Mouse (Mus musculus) hindbrain, embryonic 16.5 days (tissue): ENCODE results near the gene Sacm1l. TPM values are rescaled to one million over a fixed set of nuclear protein-coding genes. Genes with fewer than 3 reads are reported as not detected.

Source experiments
- ATAC-seq: fragments of 200-750 bp; cut with Nextera tagmentation; 2 replicates; pipeline ENCODE4 v1.8.0; 2017; ENCODE audit warnings: moderate TSS enrichment, moderate library complexity
- H3K27ac ChIP-seq: fragments of 300-500 bp; sonication (generic); 2 replicates; pipeline ENCODE4 v1.5.1; 2014; ENCODE audit warnings: low read depth, mild to moderate bottlenecking, control low read depth, low read length, moderate library complexity
- H3K27me3 ChIP-seq: fragments of 300-500 bp; sonication (generic); replicated peaks from 2 replicates; pipeline ENCODE4 v1.6.1; 2014; ENCODE audit warnings: low read length; ENCODE audit not compliant: control insufficient read depth, insufficient read depth
- H3K36me3 ChIP-seq: fragments of 300-500 bp; sonication (generic); 2 replicates; pipeline ENCODE4 v1.6.1; 2014; ENCODE audit warnings: mild to moderate bottlenecking, low read length, moderate library complexity, mixed read lengths; ENCODE audit not compliant: control insufficient read depth, insufficient read depth
- H3K4me1 ChIP-seq: fragments of 300-500 bp; sonication (generic); 2 replicates; pipeline ENCODE4 v1.6.1; 2014; ENCODE audit warnings: low read depth, low read length; ENCODE audit not compliant: control insufficient read depth, insufficient read depth
- H3K4me2 ChIP-seq: fragments of 300-500 bp; sonication (generic); 2 replicates; pipeline ENCODE4 v1.6.1; 2014; ENCODE audit warnings: mild to moderate bottlenecking, low read length, control low read depth, moderate library complexity
- H3K4me3 ChIP-seq: fragments of 300-500 bp; sonication (generic); 2 replicates; pipeline ENCODE4 v1.5.1; 2014; ENCODE audit warnings: mild to moderate bottlenecking, low read length, control low read depth, moderate library complexity
- H3K9ac ChIP-seq: fragments of 300-500 bp; sonication (generic); 2 replicates; pipeline ENCODE4 v1.6.1; 2014; ENCODE audit warnings: low read depth, mild to moderate bottlenecking, control low read depth, low read length, moderate library complexity
- H3K9me3 ChIP-seq: fragments of 300-500 bp; sonication (generic); 2 replicates; pipeline ENCODE4 v1.6.1; 2014; ENCODE audit warnings: mild to moderate bottlenecking, low read length, moderate library complexity; ENCODE audit not compliant: control insufficient read depth
- WGBS: fragments of 180-500 bp; shearing (Covaris S2); extraction: QIAGEN DNeasy Blood & Tissue Kit; methylation state at CpG from one replicate; pipeline ENCODE4 v1.1.7; 2014; 5-methylcytosine and 5-hydroxymethylcytosine counted together
- polyA plus RNA-seq: library from polyadenylated mRNA; unstranded; fragments of >200 nt; fragmentation: Nextera tagmentation; extraction: Ambion mirVana; gene quantifications from 2 replicates; pipeline ENCODE4 v1.2.1, GENCODE M21; 2015

The Sacm1l gene
- polyA plus RNA-seq, 1 experiment from 2014 or later, result 57.8 TPM

- H3K4me2 ChIP-seq, result no peak overlapping the region
- H3K9ac ChIP-seq, result no peak overlapping the region
- 73% methylated on average over 9 of the region's 9 CpGs for WGBS
- no peaks in the 10 kb centered on the region for H3K27me3 ChIP-seq
- no peak overlapping the region for H3K27ac ChIP-seq
- no peak for ATAC-seq
- H3K4me1 ChIP-seq, result peaks cover 4% of the 10 kb centered on the region; the same call in 1 of the 2 replicates
- H3K9me3 ChIP-seq, result no peaks in the 10 kb centered on the region
- no peak overlapping the region for H3K4me3 ChIP-seq
- no peaks in the 10 kb centered on the region for H3K36me3 ChIP-seq
Observed at GRCm38 (mm10) chr9:123489727-123490343, 39.7 kb upstream of the Sacm1l start.

- Histone ChIP-seq H3K9me3 (no peaks in the 10 kb centered on the region), H3K9ac (no peak overlapping the region), H3K27ac (no peak overlapping the region), H3K4me3 (no peak overlapping the region), H3K4me1 (peaks cover 4% of the 10 kb centered on the region; the same call in 1 of the 2 replicates), H3K36me3 (no peaks in the 10 kb centered on the region), H3K27me3 (no peaks in the 10 kb centered on the region), H3K4me2 (no peak overlapping the region)
- no peak for ATAC-seq
- 86% methylated on average over 5 of the region's 5 CpGs for WGBS
Observed at GRCm38 (mm10) chr9:123490930-123491329, 38.6 kb upstream of the Sacm1l start.

GRCm38 (mm10) chr9:123491917-123492585 is 37.5 kb upstream of the Sacm1l start:
- no peaks in the 10 kb centered on the region for H3K36me3 ChIP-seq
- H3K27me3 ChIP-seq, result no peaks in the 10 kb centered on the region
- 54% methylated on average over 9 of the region's 9 CpGs for WGBS
- peaks cover 4% of the 10 kb centered on the region; the same call in 1 of the 2 replicates for H3K4me1 ChIP-seq
- no peak overlapping the region; the same call in 1 of the 2 replicates for H3K27ac ChIP-seq
- no peak overlapping the region for H3K4me3 ChIP-seq
- H3K9me3 ChIP-seq, result no peaks in the 10 kb centered on the region
- no peak overlapping the region for H3K4me2 ChIP-seq
- ATAC-seq, result peak; percentile 94
- no peak overlapping the region for H3K9ac ChIP-seq

GRCm38 (mm10) chr9:123496665-123497064 is 32.9 kb upstream of the Sacm1l start:
- Histone ChIP-seq H3K27ac (no peak overlapping the region), H3K9ac (no peak overlapping the region), H3K36me3 (no peaks in the 10 kb centered on the region), H3K27me3 (no peaks in the 10 kb centered on the region), H3K4me2 (peak overlapping the region; percentile 13; the same call in 1 of the 2 replicates), H3K9me3 (no peaks in the 10 kb centered on the region), H3K4me3 (no peak overlapping the region), H3K4me1 (peaks cover 4% of the 10 kb centered on the region; the same call in 1 of the 2 replicates)
- no peak for ATAC-seq
- 20% methylated on average over 13 of the region's 13 CpGs for WGBS

GRCm38 (mm10) chr9:123497906-123498305 is 31.7 kb upstream of the Sacm1l start:
- WGBS, result 83% methylated on average over 5 of the region's 5 CpGs
- Histone ChIP-seq H3K27me3 (no peaks in the 10 kb centered on the region), H3K4me1 (no peaks in the 10 kb centered on the region), H3K9ac (no peak overlapping the region), H3K4me3 (no peak overlapping the region), H3K27ac (no peak overlapping the region), H3K9me3 (no peaks in the 10 kb centered on the region), H3K4me2 (no peak overlapping the region), H3K36me3 (no peaks in the 10 kb centered on the region)
- ATAC-seq, result no peak

GRCm38 (mm10) chr9:123500480-123500879 is 29.1 kb upstream of the Sacm1l start:
- WGBS, result 91% methylated on average over 4 of the region's 4 CpGs

GRCm38 (mm10) chr9:123503171-123503834 is 26.3 kb upstream of the Sacm1l start:
- Histone ChIP-seq H3K4me3 (no peak overlapping the region), H3K9ac (no peak overlapping the region), H3K4me2 (no peak overlapping the region), H3K4me1 (no peaks in the 10 kb centered on the region), H3K27ac (no peak overlapping the region), H3K27me3 (no peaks in the 10 kb centered on the region), H3K9me3 (no peaks in the 10 kb centered on the region), H3K36me3 (no peaks in the 10 kb centered on the region)
- WGBS, result 78% methylated on average over 5 of the region's 5 CpGs
- ATAC-seq, result peak; percentile 45; the same call in 1 of the 2 replicates

More at GRCm38 (mm10) chr9:123500480-123500879, 29.1 kb upstream of the Sacm1l start:
- Histone ChIP-seq H3K9me3 (no peaks in the 10 kb centered on the region), H3K4me1 (no peaks in the 10 kb centered on the region), H3K36me3 (no peaks in the 10 kb centered on the region), H3K27me3 (no peaks in the 10 kb centered on the region), H3K9ac (no peak overlapping the region), H3K4me3 (no peak overlapping the region), H3K4me2 (no peak overlapping the region), H3K27ac (no peak overlapping the region)
- no peak for ATAC-seq

GRCm38 (mm10) chr9:123504325-123504724 is 25.2 kb upstream of the Sacm1l start:
- H3K27ac ChIP-seq, result no peak overlapping the region
- H3K9ac ChIP-seq, result no peak overlapping the region
- no peaks in the 10 kb centered on the region for H3K4me1 ChIP-seq
- WGBS, result 2% methylated on average over 2 of the region's 2 CpGs
- no peak overlapping the region for H3K4me3 ChIP-seq
- ATAC-seq, result peak; percentile 83
- no peak overlapping the region for H3K4me2 ChIP-seq
- H3K36me3 ChIP-seq, result no peaks in the 10 kb centered on the region
- no peaks in the 10 kb centered on the region for H3K9me3 ChIP-seq
- H3K27me3 ChIP-seq, result no peaks in the 10 kb centered on the region

GRCm38 (mm10) chr9:123505598-123505997 is 24.0 kb upstream of the Sacm1l start:
- H3K27ac ChIP-seq, result no peak overlapping the region
- H3K4me1 ChIP-seq, result no peaks in the 10 kb centered on the region
- no peaks in the 10 kb centered on the region for H3K27me3 ChIP-seq
- no peaks in the 10 kb centered on the region for H3K36me3 ChIP-seq
- no peak for ATAC-seq
- no peak overlapping the region for H3K4me3 ChIP-seq
- no peak overlapping the region for H3K4me2 ChIP-seq
- no peaks in the 10 kb centered on the region for H3K9me3 ChIP-seq
- 65% methylated on average over 1 of the region's 1 CpGs for WGBS
- H3K9ac ChIP-seq, result no peak overlapping the region
